Mouse (Mus musculus): ENCODE results near the gene Atxn7l3. TPM values are rescaled to one million over a fixed set of nuclear protein-coding genes. Genes with fewer than 3 reads are reported as not detected.

Gene Atxn7l3
- polyA plus RNA-seq, 1 experiment from 2014 or later = 30.6 TPM

- no peaks in the 10 kb centered on the region for H3K9me3 ChIP-seq
- H3K27me3 ChIP-seq = no peaks in the 10 kb centered on the region
- no peak overlapping the region for H3K27ac ChIP-seq (replicated peaks)
- no peak overlapping the region for H3K9ac ChIP-seq
- 55% methylated on average over 4 of the region's 4 CpGs for WGBS
- H3K4me1 ChIP-seq (replicated peaks) = peaks cover 7% of the 10 kb centered on the region
- no peak for ATAC-seq (ENCODE audit: low read depth)
- no peak overlapping the region for H3K4me2 ChIP-seq
- H3K36me3 ChIP-seq = no peaks in the 10 kb centered on the region
- no peak overlapping the region for H3K4me3 ChIP-seq
Observed at GRCm38 (mm10) chr11:102331806-102332205, 35.4 kb upstream of the Atxn7l3 start.

GRCm38 (mm10) chr11:102330039-102330438, 33.6 kb upstream of the Atxn7l3 start:
- H3K27me3 ChIP-seq = no peaks in the 10 kb centered on the region
- no peaks in the 10 kb centered on the region for H3K9me3 ChIP-seq
- H3K4me1 ChIP-seq (replicated peaks) = peaks cover 2% of the 10 kb centered on the region
- H3K4me3 ChIP-seq = no peak overlapping the region
- H3K4me2 ChIP-seq = no peak overlapping the region
- WGBS = 77% methylated on average over 3 of the region's 3 CpGs
- H3K36me3 ChIP-seq = no peaks in the 10 kb centered on the region
- H3K9ac ChIP-seq = no peak overlapping the region
- no peak overlapping the region for H3K27ac ChIP-seq (replicated peaks)
- ATAC-seq (ENCODE audit: low read depth) = no peak

GRCm38 (mm10) chr11:102329518-102329917, 33.1 kb upstream of the Atxn7l3 start:
- Histone ChIP-seq H3K27me3 (no peaks in the 10 kb centered on the region), H3K9ac (no peak overlapping the region), H3K4me2 (no peak overlapping the region), H3K4me1 (replicated peaks) (no peaks in the 10 kb centered on the region), H3K27ac (replicated peaks) (no peak overlapping the region), H3K4me3 (no peak overlapping the region), H3K36me3 (no peaks in the 10 kb centered on the region), H3K9me3 (no peaks in the 10 kb centered on the region)
- ATAC-seq (ENCODE audit: low read depth) = no peak

- H3K9me3 ChIP-seq = no peaks in the 10 kb centered on the region
- no peak overlapping the region for H3K27ac ChIP-seq (replicated peaks)
- H3K9ac ChIP-seq = no peak overlapping the region
- no peak overlapping the region for H3K4me3 ChIP-seq
- no peak overlapping the region for H3K4me2 ChIP-seq
- WGBS = 87% methylated on average over 7 of the region's 7 CpGs
- H3K36me3 ChIP-seq = no peaks in the 10 kb centered on the region
- no peaks in the 10 kb centered on the region for H3K27me3 ChIP-seq
- H3K4me1 ChIP-seq (replicated peaks) = no peaks in the 10 kb centered on the region
- ATAC-seq (ENCODE audit: low read depth) = no peak
Observed at GRCm38 (mm10) chr11:102327839-102328238, 31.4 kb upstream of the Atxn7l3 start.

GRCm38 (mm10) chr11:102327250-102327649, 30.8 kb upstream of the Atxn7l3 start:
- Histone ChIP-seq H3K4me1 (replicated peaks) (no peaks in the 10 kb centered on the region), H3K4me3 (no peak overlapping the region), H3K36me3 (no peaks in the 10 kb centered on the region), H3K27me3 (no peaks in the 10 kb centered on the region), H3K9ac (no peak overlapping the region), H3K27ac (replicated peaks) (no peak overlapping the region), H3K9me3 (no peaks in the 10 kb centered on the region), H3K4me2 (no peak overlapping the region)
- WGBS = 69% methylated on average over 5 of the region's 5 CpGs
- ATAC-seq (ENCODE audit: low read depth) = no peak

GRCm38 (mm10) chr11:102323516-102323915, 27.1 kb upstream of the Atxn7l3 start:
- Histone ChIP-seq H3K27ac (replicated peaks) (no peak overlapping the region), H3K4me2 (no peak overlapping the region), H3K36me3 (no peaks in the 10 kb centered on the region), H3K4me1 (replicated peaks) (peaks cover 10% of the 10 kb centered on the region), H3K27me3 (no peaks in the 10 kb centered on the region), H3K4me3 (no peak overlapping the region), H3K9ac (no peak overlapping the region), H3K9me3 (no peaks in the 10 kb centered on the region)
- WGBS = 90% methylated on average over 1 of the region's 1 CpGs
- ATAC-seq (ENCODE audit: low read depth) = no peak

- H3K9me3 ChIP-seq = no peaks in the 10 kb centered on the region
Observed at GRCm38 (mm10) chr11:102321931-102322330, 25.5 kb upstream of the Atxn7l3 start.

GRCm38 (mm10) chr11:102320686-102321005, 24.2 kb upstream of the Atxn7l3 start:
- Histone ChIP-seq H3K27me3 (no peaks in the 10 kb centered on the region), H3K4me2 (peak overlapping the region; percentile 93), H3K4me1 (replicated peaks) (peaks cover 18% of the 10 kb centered on the region), H3K9ac (peak overlapping the region; percentile 100), H3K36me3 (0 out of 2 replicates have a peak, but pooled peaks cover under 1% of the 10 kb centered on the region), H3K9me3 (no peaks in the 10 kb centered on the region), H3K4me3 (peak overlapping the region; percentile 99), H3K27ac (replicated peaks) (peak overlapping the region; percentile 100)
- ATAC-seq (ENCODE audit: low read depth) = peak; percentile 40
- 7% methylated on average over 10 of the region's 10 CpGs for WGBS

More at GRCm38 (mm10) chr11:102321931-102322330, 25.5 kb upstream of the Atxn7l3 start:
- WGBS = 81% methylated on average over 6 of the region's 6 CpGs
- Histone ChIP-seq H3K27me3 (no peaks in the 10 kb centered on the region), H3K9ac (no peak overlapping the region), H3K27ac (replicated peaks) (no peak overlapping the region), H3K4me3 (no peak overlapping the region), H3K4me2 (no peak overlapping the region), H3K36me3 (no peaks in the 10 kb centered on the region), H3K4me1 (replicated peaks) (peaks cover 10% of the 10 kb centered on the region)
- ATAC-seq (ENCODE audit: low read depth) = no peak

GRCm38 (mm10) chr11:102319941-102320685, 23.7 kb upstream of the Atxn7l3 start:
- Histone ChIP-seq H3K4me1 (replicated peaks) (peaks cover 24% of the 10 kb centered on the region), H3K9ac (peak overlapping the region; percentile 100), H3K4me2 (peak overlapping the region; percentile 93), H3K4me3 (peak overlapping the region; percentile 99), H3K27ac (replicated peaks) (peak overlapping the region; percentile 100), H3K27me3 (no peaks in the 10 kb centered on the region), H3K36me3 (peaks cover 6% of the 10 kb centered on the region), H3K9me3 (no peaks in the 10 kb centered on the region)
- under 1% methylated on average over 38 of the region's 38 CpGs for WGBS
- peak; percentile 58 for ATAC-seq (ENCODE audit: low read depth)

- WGBS = 2% methylated on average over 25 of the region's 25 CpGs
- H3K27ac ChIP-seq (replicated peaks) = peak within 1 kb of the TSS; percentile 100
- peaks cover 13% of the 10 kb centered on the region for H3K36me3 ChIP-seq
- peak within 1 kb of the TSS; percentile 99 for H3K4me3 ChIP-seq
- H3K27me3 ChIP-seq = no peaks in the 10 kb centered on the region
- peaks cover 28% of the 10 kb centered on the region for H3K4me1 ChIP-seq (replicated peaks)
- no peaks in the 10 kb centered on the region for H3K9me3 ChIP-seq
- H3K9ac ChIP-seq = peak within 1 kb of the TSS; percentile 100
- ATAC-seq (ENCODE audit: low read depth) = peak; percentile 2; the same call in 1 of the 2 replicates
- H3K4me2 ChIP-seq = peak within 1 kb of the TSS; percentile 93
Observed at GRCm38 (mm10) chr11:102319410-102319792, 23.0 kb upstream of the Atxn7l3 start, which contains the start of gene Ubtf. Gene Ubtf (minus strand): TSS chr11:102319742.

GRCm38 (mm10) chr11:102318576-102319409, 22.4 kb upstream of the Atxn7l3 start:
- Histone ChIP-seq H3K9ac (peak overlapping the region; percentile 100), H3K4me3 (peak overlapping the region; percentile 99), H3K9me3 (no peaks in the 10 kb centered on the region), H3K36me3 (peaks cover 19% of the 10 kb centered on the region), H3K27me3 (no peaks in the 10 kb centered on the region), H3K4me2 (peak overlapping the region; percentile 93), H3K27ac (replicated peaks) (peak overlapping the region; percentile 100), H3K4me1 (replicated peaks) (peaks cover 28% of the 10 kb centered on the region)
- ATAC-seq (ENCODE audit: low read depth) = no peak
- under 1% methylated on average over 82 of the region's 84 CpGs for WGBS

- under 1% methylated on average over 29 of the region's 77 CpGs for WGBS
- peak overlapping the region; percentile 100 for H3K27ac ChIP-seq (replicated peaks)
- H3K9ac ChIP-seq = peak overlapping the region; percentile 100
- peak; percentile 45 for ATAC-seq (ENCODE audit: low read depth)
- H3K4me3 ChIP-seq = peak overlapping the region; percentile 99
- H3K4me1 ChIP-seq (replicated peaks) = peaks cover 28% of the 10 kb centered on the region
- peaks cover 26% of the 10 kb centered on the region for H3K36me3 ChIP-seq
- H3K27me3 ChIP-seq = no peaks in the 10 kb centered on the region
- H3K4me2 ChIP-seq = peak overlapping the region; percentile 93
- H3K9me3 ChIP-seq = no peaks in the 10 kb centered on the region
Observed at GRCm38 (mm10) chr11:102317901-102318575, 21.6 kb upstream of the Atxn7l3 start.

Data from neural tube, embryonic 13.5 days (tissue).